Mouse (Mus musculus) stomach, postnatal 0 days (tissue): ENCODE results near the gene 4933407L21Rik.

Experiments
- CTCF ChIP-seq: IDR thresholded peaks from 2 replicates; pipeline ENCODE4 v1.5.1; 2016; ENCODE audit warnings: antibody characterized with exemption, low read depth, mild to moderate bottlenecking, moderate library complexity
- EP300 ChIP-seq: optimal IDR thresholded peaks from 2 replicates; pipeline ENCODE3; 2016; ENCODE audit warnings: antibody characterized with exemption

GRCm38 (mm10) chr1:85933631-85934465, 5.6 kb downstream of the 4933407L21Rik start:
- TF ChIP-seq CTCF = no peak
- no peak for TF ChIP-seq EP300
